Comparison of ENCODE assay signal across 9 mouse cellular contexts in the genomic region with DNA sequence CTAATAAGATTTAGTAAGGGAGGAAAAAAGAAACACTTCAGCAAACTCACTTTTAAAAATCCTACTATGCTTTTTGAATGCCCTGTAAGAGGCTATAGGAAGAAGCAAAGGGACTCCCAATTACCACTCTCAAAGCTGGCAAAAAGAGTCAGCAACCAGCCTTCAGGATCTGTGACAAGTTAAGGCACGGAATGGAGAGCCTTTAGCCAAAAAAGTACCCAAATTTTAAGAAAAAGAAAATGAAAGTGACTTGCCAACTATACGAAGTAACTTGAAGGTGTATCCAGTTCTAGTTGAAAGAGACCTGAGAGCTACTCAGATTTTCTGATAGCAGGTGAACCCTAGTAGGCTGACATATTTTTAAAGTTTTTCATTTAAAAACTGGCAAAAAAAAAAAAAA. TPM values are rescaled to one million over a fixed set of nuclear protein-coding genes. Genes with fewer than 3 reads are reported as not detected.
DNase-seq lines count a peak whose midpoint lies in the region; ATAC-seq and TF ChIP-seq lines count a peak whose summit lies in the region.
"Had no signal": no experiment of that assay in that cellular context is flagged by ENCODE, and none has a peak within 500 bp of the region (broad histone marks: within the 10 kb centered on the region; RNA-seq: fewer than 3 reads in every experiment).

No protein-coding gene starts in this region.

- 32% methylated on average over 2 of the region's 2 CpGs for WGBS in lung, embryonic 14.5 days
- WGBS in limb, embryonic 10.5 days, result 59% methylated on average over 2 of the region's 2 CpGs
- WGBS in neural tube, embryonic 14.5 days, result 49% methylated on average over 2 of the region's 2 CpGs

- H3K27me3 ChIP-seq in lung, embryonic 14.5 days (ENCODE audit: insufficient read depth, low read length), result no peaks in the 10 kb centered on the region
- no peaks in the 10 kb centered on the region for H3K27me3 ChIP-seq in limb, embryonic 10.5 days (ENCODE audit: low read depth, poor library complexity, severe bottlenecking)
- H3K27me3 ChIP-seq in neural tube, embryonic 14.5 days (ENCODE audit: control insufficient read depth, insufficient read depth, low read length), result no peaks in the 10 kb centered on the region

- peaks cover 6% of the 10 kb centered on the region; the same call in 1 of the 2 replicates for H3K4me1 ChIP-seq in lung, embryonic 14.5 days (ENCODE audit: insufficient read depth)
- no peaks in the 10 kb centered on the region for H3K4me1 ChIP-seq in embryonic fibroblast, embryonic 13.5 days (ENCODE audit: control insufficient read depth, insufficient read depth, low read length)
- peaks cover 17% of the 10 kb centered on the region for H3K4me1 ChIP-seq in limb, embryonic 10.5 days
- H3K4me1 ChIP-seq in neural tube, embryonic 14.5 days (ENCODE audit: control insufficient read depth, insufficient read depth, low read length), result peaks cover 18% of the 10 kb centered on the region

- peak overlapping the region; percentile 73 for H3K4me3 ChIP-seq in lung, embryonic 14.5 days (ENCODE audit: low read depth, low read length)
- H3K4me3 ChIP-seq in embryonic fibroblast, embryonic 13.5 days (ENCODE audit: insufficient read depth, low read length), result peak overlapping the region; percentile 54
- H3K4me3 ChIP-seq in limb, embryonic 10.5 days, result peak overlapping the region; percentile 66
- peak overlapping the region; percentile 59 for H3K4me3 ChIP-seq in neural tube, embryonic 14.5 days (ENCODE audit: low read depth, low read length)

- H3K36me3 ChIP-seq in lung, embryonic 14.5 days (ENCODE audit: insufficient read depth), result no peaks in the 10 kb centered on the region
- no peaks in the 10 kb centered on the region for H3K36me3 ChIP-seq in limb, embryonic 10.5 days
- H3K36me3 ChIP-seq in neural tube, embryonic 14.5 days (ENCODE audit: control insufficient read depth, insufficient read depth, low read length), result no peaks in the 10 kb centered on the region

- H3K27ac ChIP-seq in lung, embryonic 14.5 days (ENCODE audit: low read depth), result no peak overlapping the region
- no peak overlapping the region for H3K27ac ChIP-seq in embryonic fibroblast, embryonic 13.5 days (ENCODE audit: insufficient read depth, low read length)
- no peak overlapping the region for H3K27ac ChIP-seq in limb, embryonic 10.5 days
- no peak overlapping the region for H3K27ac ChIP-seq in neural tube, embryonic 14.5 days (ENCODE audit: low read depth, low read length)

- peak overlapping the region; percentile 83 for H3K4me2 ChIP-seq in lung, embryonic 14.5 days
- peak overlapping the region; percentile 49 for H3K4me2 ChIP-seq in neural tube, embryonic 14.5 days (ENCODE audit: low read depth, low read length)

- no peaks in the 10 kb centered on the region for H3K9me3 ChIP-seq in lung, embryonic 14.5 days (ENCODE audit: low read depth, low read length)
- H3K9me3 ChIP-seq in limb, embryonic 10.5 days (replicated peaks), result no peaks in the 10 kb centered on the region
- no peaks in the 10 kb centered on the region for H3K9me3 ChIP-seq in neural tube, embryonic 14.5 days (ENCODE audit: control insufficient read depth, low read length)

- ATAC-seq in lung, embryonic 14.5 days (ENCODE audit: insufficient read depth), result no peak
- no peak for ATAC-seq in neural tube, embryonic 14.5 days (ENCODE audit: low read depth)

- no peak for TF ChIP-seq CTCF in lung, embryonic 14.5 days (IDR thresholded peaks at IDR 0.05; ENCODE audit: low read depth)
- no peak for TF ChIP-seq CTCF in embryonic fibroblast, embryonic 13.5 days (IDR thresholded peaks at IDR 0.05; ENCODE audit: borderline replicate concordance, insufficient read depth, low read length)

- no peak for DNase-seq in lung, embryonic 14.5 days
- DNase-seq in lung, postnatal 10 days, result no peak
- no peak for DNase-seq in limb, embryonic 10.5 days (ENCODE audit: low spot score)
- no peak for DNase-seq in left cerebral cortex, adult 9 months (ENCODE audit: low spot score in 2 of 2)
- DNase-seq in adipocyte (ENCODE audit: low spot score), result no peak
- no peak for DNase-seq in layer of hippocampus, postnatal 25 days (ENCODE audit: extremely low spot score in 1 of 2, low spot score in 1 of 2)
- DNase-seq: kidney, postnatal 25 days had no signal

- H3K9ac ChIP-seq in lung, embryonic 14.5 days, result peak overlapping the region; percentile 75; the same call in 1 of the 2 replicates
- H3K9ac ChIP-seq in neural tube, embryonic 14.5 days (replicated peaks; ENCODE audit: low read depth, low read length), result peak overlapping the region; percentile 90; the same call in 1 of the 2 replicates

- TF ChIP-seq POLR2A in embryonic fibroblast, embryonic 13.5 days (IDR thresholded peaks at IDR 0.05; ENCODE audit: low read depth, low read length), result no peak

RNA-seq across cellular contexts. Expression of gene Mycbp2, which starts 1.6 kb away (rescaled TPM):
- 22.7 and 24.5 TPM in 2 replicates for polyA plus RNA-seq in lung, embryonic 14.5 days (2014; fragmentation: Nextera tagmentation; extraction: Ambion mirVana)
- 46.1 and 50.7 TPM in 2 replicates for polyA plus RNA-seq in embryonic fibroblast, embryonic 13.5 days (2011; ENCODE audit: insufficient read length, low read depth, missing spikeins)
- 13.4 and 16.2 TPM in 2 replicates for polyA plus RNA-seq in limb, embryonic 10.5 days (2016; fragmentation: Nextera tagmentation; extraction: Ambion mirVana)
- 93.7 and 97.9 TPM in 2 replicates for polyA plus RNA-seq in neural tube, embryonic 14.5 days (2014; fragmentation: Nextera tagmentation; extraction: Ambion mirVana)
- 100 to 1,000 TPM; 142 to 172 TPM for total RNA-seq in layer of hippocampus, postnatal 25 days (2021)
